Mouse (Mus musculus): Measurements from ENCODE around the gene Tnni3k. TPM values are rescaled to one million over a fixed set of nuclear protein-coding genes. Genes with fewer than 3 reads are reported as not detected.

Tnni3k gene
- polyA plus RNA-seq, 1 experiment from 2014 or later: not detected

DNA sequence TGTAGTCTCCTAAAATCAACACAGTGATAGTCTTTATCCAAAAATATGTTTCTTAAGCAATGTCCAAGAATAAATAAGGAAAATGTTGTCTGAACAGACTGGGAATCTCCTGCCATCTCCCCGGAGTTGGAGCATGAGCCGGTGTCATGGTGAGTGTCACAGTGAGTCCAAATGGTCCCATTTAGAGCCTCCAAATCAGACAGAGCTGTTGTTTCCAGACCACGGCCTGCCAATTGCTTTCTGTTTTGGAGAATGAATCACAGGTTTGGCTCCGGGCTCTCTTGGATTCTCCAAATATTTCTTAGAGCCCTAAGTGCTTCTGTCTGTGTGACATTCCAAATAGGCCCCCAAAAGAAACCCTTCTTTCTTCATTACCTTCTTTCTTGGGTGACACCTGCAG is 256.4 kb downstream of the Tnni3k start:
- no peak overlapping the region for H3K27ac ChIP-seq (ENCODE audit: low read depth, low read length)
- H3K9ac ChIP-seq (ENCODE audit: low read length): no peak overlapping the region
- H3K4me3 ChIP-seq (ENCODE audit: low read depth, low read length): no peak overlapping the region
- no peak overlapping the region for H3K4me2 ChIP-seq (ENCODE audit: low read depth, low read length, severe bottlenecking)
- ATAC-seq (replicated peaks; ENCODE audit: low FRiP score) (no peak), DNase-seq (ENCODE audit: low spot score) (no peak)
- H3K36me3 ChIP-seq (ENCODE audit: control insufficient read depth, insufficient read depth, low read length): no peaks in the 10 kb centered on the region
- no peaks in the 10 kb centered on the region for H3K27me3 ChIP-seq (ENCODE audit: control insufficient read depth, insufficient read depth, low read length)
- 89% methylated on average over 4 of the region's 4 CpGs for WGBS
- H3K4me1 ChIP-seq (replicated peaks; ENCODE audit: control insufficient read depth, insufficient read depth, low read length): no peaks in the 10 kb centered on the region
- no peaks in the 10 kb centered on the region for H3K9me3 ChIP-seq (ENCODE audit: control insufficient read depth, low read length)

GRCm38 (mm10) chr3:154793571-154793970 is 261.6 kb downstream of the Tnni3k start:
- no peak overlapping the region for H3K9ac ChIP-seq (ENCODE audit: low read length)
- no peaks in the 10 kb centered on the region for H3K9me3 ChIP-seq (ENCODE audit: control insufficient read depth, low read length)
- H3K4me3 ChIP-seq (ENCODE audit: low read depth, low read length): no peak overlapping the region
- no peak overlapping the region for H3K4me2 ChIP-seq (ENCODE audit: low read depth, low read length, severe bottlenecking)
- DNase-seq (ENCODE audit: low spot score) (no peak), ATAC-seq (replicated peaks; ENCODE audit: low FRiP score) (no peak)
- H3K27ac ChIP-seq (ENCODE audit: low read depth, low read length): no peak overlapping the region
- H3K27me3 ChIP-seq (ENCODE audit: control insufficient read depth, insufficient read depth, low read length): no peaks in the 10 kb centered on the region
- H3K36me3 ChIP-seq (ENCODE audit: control insufficient read depth, insufficient read depth, low read length): no peaks in the 10 kb centered on the region
- H3K4me1 ChIP-seq (replicated peaks; ENCODE audit: control insufficient read depth, insufficient read depth, low read length): no peaks in the 10 kb centered on the region
- WGBS: 91% methylated on average over 4 of the region's 4 CpGs

- Histone ChIP-seq H3K36me3 (ENCODE audit: control insufficient read depth, insufficient read depth, low read length) (no peaks in the 10 kb centered on the region), H3K27ac (ENCODE audit: low read depth, low read length) (no peak overlapping the region), H3K9me3 (ENCODE audit: control insufficient read depth, low read length) (no peaks in the 10 kb centered on the region), H3K4me1 (replicated peaks; ENCODE audit: control insufficient read depth, insufficient read depth, low read length) (no peaks in the 10 kb centered on the region), H3K27me3 (ENCODE audit: control insufficient read depth, insufficient read depth, low read length) (no peaks in the 10 kb centered on the region), H3K9ac (ENCODE audit: low read length) (no peak overlapping the region), H3K4me3 (ENCODE audit: low read depth, low read length) (no peak overlapping the region), H3K4me2 (ENCODE audit: low read depth, low read length, severe bottlenecking) (no peak overlapping the region)
- DNase-seq (ENCODE audit: low spot score): no peak
- no peak for ATAC-seq (replicated peaks; ENCODE audit: low FRiP score)
- WGBS: 85% methylated on average over 3 of the region's 3 CpGs
Measured at GRCm38 (mm10) chr3:154787611-154788010, 267.6 kb downstream of the Tnni3k start.

- Histone ChIP-seq H3K27me3 (ENCODE audit: control insufficient read depth, insufficient read depth, low read length) (no peaks in the 10 kb centered on the region), H3K4me2 (ENCODE audit: low read depth, low read length, severe bottlenecking) (no peak overlapping the region), H3K4me3 (ENCODE audit: low read depth, low read length) (no peak overlapping the region), H3K36me3 (ENCODE audit: control insufficient read depth, insufficient read depth, low read length) (no peaks in the 10 kb centered on the region), H3K9ac (ENCODE audit: low read length) (no peak overlapping the region), H3K9me3 (ENCODE audit: control insufficient read depth, low read length) (no peaks in the 10 kb centered on the region), H3K4me1 (replicated peaks; ENCODE audit: control insufficient read depth, insufficient read depth, low read length) (no peaks in the 10 kb centered on the region), H3K27ac (ENCODE audit: low read depth, low read length) (no peak overlapping the region)
- DNase-seq (ENCODE audit: low spot score) (no peak), ATAC-seq (replicated peaks; ENCODE audit: low FRiP score) (peak; percentile 34; the same call in 1 of the 2 replicates)
- 92% methylated on average over 9 of the region's 9 CpGs for WGBS
Measured at GRCm38 (mm10) chr3:154786354-154786753, 268.9 kb downstream of the Tnni3k start.

- H3K4me1 ChIP-seq (replicated peaks; ENCODE audit: control insufficient read depth, insufficient read depth, low read length): peaks cover 6% of the 10 kb centered on the region; the same call in 1 of the 2 replicates
- no peak for DNase-seq (ENCODE audit: low spot score)
- no peak overlapping the region for H3K4me3 ChIP-seq (ENCODE audit: low read depth, low read length)
- ATAC-seq (replicated peaks; ENCODE audit: low FRiP score): peak; percentile 76
- no peak overlapping the region for H3K27ac ChIP-seq (ENCODE audit: low read depth, low read length)
- no peaks in the 10 kb centered on the region for H3K9me3 ChIP-seq (ENCODE audit: control insufficient read depth, low read length)
- H3K36me3 ChIP-seq (ENCODE audit: control insufficient read depth, insufficient read depth, low read length): no peaks in the 10 kb centered on the region
- no peak overlapping the region for H3K4me2 ChIP-seq (ENCODE audit: low read depth, low read length, severe bottlenecking)
- no peaks in the 10 kb centered on the region for H3K27me3 ChIP-seq (ENCODE audit: control insufficient read depth, insufficient read depth, low read length)
- H3K9ac ChIP-seq (ENCODE audit: low read length): no peak overlapping the region
- WGBS: 56% methylated on average over 6 of the region's 6 CpGs
Measured at GRCm38 (mm10) chr3:154778836-154779595, 276.2 kb downstream of the Tnni3k start.

DNA sequence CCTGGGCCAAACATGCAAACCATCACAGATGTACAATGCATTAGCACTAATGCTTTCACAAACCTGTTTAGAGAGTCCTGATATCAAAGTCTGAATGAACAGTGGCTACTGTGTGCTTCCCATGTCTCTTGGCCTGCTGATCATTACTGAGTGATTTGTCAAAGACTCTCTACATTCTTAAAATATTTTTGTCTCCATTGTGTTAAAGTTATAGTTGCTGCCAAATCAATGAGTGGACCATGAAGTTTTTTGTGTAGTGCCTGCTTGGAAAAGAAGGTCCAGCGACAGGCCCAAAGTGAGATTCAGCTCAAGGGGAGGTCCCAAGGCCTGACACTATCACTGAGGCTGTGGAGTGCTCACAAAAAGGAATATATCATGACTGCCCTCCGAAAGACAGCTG is 283.6 kb downstream of the Tnni3k start:
- no peaks in the 10 kb centered on the region for H3K9me3 ChIP-seq (ENCODE audit: control insufficient read depth, low read length)
- H3K27me3 ChIP-seq (ENCODE audit: control insufficient read depth, insufficient read depth, low read length): no peaks in the 10 kb centered on the region
- no peak overlapping the region for H3K27ac ChIP-seq (ENCODE audit: low read depth, low read length)
- no peaks in the 10 kb centered on the region for H3K36me3 ChIP-seq (ENCODE audit: control insufficient read depth, insufficient read depth, low read length)
- DNase-seq (ENCODE audit: low spot score) (no peak), ATAC-seq (replicated peaks; ENCODE audit: low FRiP score) (no peak)
- no peaks in the 10 kb centered on the region for H3K4me1 ChIP-seq (replicated peaks; ENCODE audit: control insufficient read depth, insufficient read depth, low read length)
- H3K4me3 ChIP-seq (ENCODE audit: low read depth, low read length): no peak overlapping the region
- H3K4me2 ChIP-seq (ENCODE audit: low read depth, low read length, severe bottlenecking): no peak overlapping the region
- 88% methylated on average over 2 of the region's 2 CpGs for WGBS
- no peak overlapping the region for H3K9ac ChIP-seq (ENCODE audit: low read length)

- H3K27me3 ChIP-seq (ENCODE audit: control insufficient read depth, insufficient read depth, low read length): no peaks in the 10 kb centered on the region
- DNase-seq (ENCODE audit: low spot score) (no peak), ATAC-seq (replicated peaks; ENCODE audit: low FRiP score) (peak; percentile 27; the same call in 1 of the 2 replicates)
- H3K36me3 ChIP-seq (ENCODE audit: control insufficient read depth, insufficient read depth, low read length): no peaks in the 10 kb centered on the region
- H3K4me3 ChIP-seq (ENCODE audit: low read depth, low read length): no peak overlapping the region
- H3K4me1 ChIP-seq (replicated peaks; ENCODE audit: control insufficient read depth, insufficient read depth, low read length): no peaks in the 10 kb centered on the region
- no peaks in the 10 kb centered on the region for H3K9me3 ChIP-seq (ENCODE audit: control insufficient read depth, low read length)
- H3K27ac ChIP-seq (ENCODE audit: low read depth, low read length): no peak overlapping the region
- no peak overlapping the region for H3K9ac ChIP-seq (ENCODE audit: low read length)
- no peak overlapping the region for H3K4me2 ChIP-seq (ENCODE audit: low read depth, low read length, severe bottlenecking)
- WGBS: 76% methylated on average over 4 of the region's 4 CpGs
Measured at GRCm38 (mm10) chr3:154766321-154766720, 288.9 kb downstream of the Tnni3k start.

DNA sequence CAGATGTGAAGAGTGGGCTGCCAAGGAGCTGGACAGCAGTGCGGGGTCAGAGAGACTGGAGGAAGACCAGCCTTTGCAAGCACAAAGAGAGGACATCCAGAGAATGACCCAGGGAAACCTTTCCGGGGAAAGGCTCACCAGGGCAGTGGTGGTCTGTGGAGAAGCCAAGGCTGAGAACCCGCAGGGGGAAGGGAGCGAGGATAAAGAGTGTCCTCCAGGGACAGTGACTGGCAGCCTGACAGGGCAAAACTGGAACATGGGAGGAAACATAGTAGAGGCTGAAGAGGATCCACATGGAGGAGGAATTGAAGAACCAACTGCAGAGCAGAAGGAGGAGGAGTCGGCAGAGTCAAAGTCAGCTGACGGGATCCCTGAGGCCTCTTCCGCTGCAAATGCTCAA is 291.1 kb downstream of the Tnni3k start:
- Histone ChIP-seq H3K4me2 (ENCODE audit: low read depth, low read length, severe bottlenecking) (no peak overlapping the region), H3K4me1 (replicated peaks; ENCODE audit: control insufficient read depth, insufficient read depth, low read length) (no peaks in the 10 kb centered on the region), H3K27me3 (ENCODE audit: control insufficient read depth, insufficient read depth, low read length) (no peaks in the 10 kb centered on the region), H3K9ac (ENCODE audit: low read length) (no peak overlapping the region), H3K4me3 (ENCODE audit: low read depth, low read length) (no peak overlapping the region), H3K36me3 (ENCODE audit: control insufficient read depth, insufficient read depth, low read length) (no peaks in the 10 kb centered on the region), H3K27ac (ENCODE audit: low read depth, low read length) (no peak overlapping the region), H3K9me3 (ENCODE audit: control insufficient read depth, low read length) (no peaks in the 10 kb centered on the region)
- DNase-seq (ENCODE audit: low spot score): no peak
- 92% methylated on average over 7 of the region's 7 CpGs for WGBS
- no peak for ATAC-seq (replicated peaks; ENCODE audit: low FRiP score)

- no peak overlapping the region for H3K4me2 ChIP-seq (ENCODE audit: low read depth, low read length, severe bottlenecking)
- H3K4me1 ChIP-seq (replicated peaks; ENCODE audit: control insufficient read depth, insufficient read depth, low read length): no peaks in the 10 kb centered on the region
- no peak for ATAC-seq (replicated peaks; ENCODE audit: low FRiP score)
- 70% methylated on average over 9 of the region's 9 CpGs for WGBS
- H3K27me3 ChIP-seq (ENCODE audit: control insufficient read depth, insufficient read depth, low read length): no peaks in the 10 kb centered on the region
- no peak overlapping the region for H3K4me3 ChIP-seq (ENCODE audit: low read depth, low read length)
- DNase-seq (ENCODE audit: low spot score): no peak
- no peak overlapping the region for H3K9ac ChIP-seq (ENCODE audit: low read length)
- no peaks in the 10 kb centered on the region for H3K36me3 ChIP-seq (ENCODE audit: control insufficient read depth, insufficient read depth, low read length)
- no peaks in the 10 kb centered on the region for H3K9me3 ChIP-seq (ENCODE audit: control insufficient read depth, low read length)
- H3K27ac ChIP-seq (ENCODE audit: low read depth, low read length): no peak overlapping the region
Measured at GRCm38 (mm10) chr3:154763374-154763773, 291.8 kb downstream of the Tnni3k start.

All from forebrain, embryonic 11.5 days (tissue).